In genomic region chr2:74658667-74659371, GRCm38 (mm10) we compare ENCODE assay signal across 10 mouse cellular contexts. TPM values are rescaled to one million over a fixed set of nuclear protein-coding genes. Genes with fewer than 3 reads are reported as not detected.
DNase-seq lines count a peak whose midpoint lies in the region; ATAC-seq lines count a peak whose summit lies in the region.
"Had no signal": no experiment of that assay in that cellular context is flagged by ENCODE, and none has a peak within 500 bp of the region (broad histone marks: within the 10 kb centered on the region; RNA-seq: fewer than 3 reads in every experiment).

No protein-coding gene starts in this region.

- no peak for ATAC-seq in liver, embryonic 11.5 days (replicated peaks; ENCODE audit: low FRiP score)
- no peak for ATAC-seq in embryonic facial prominence, embryonic 11.5 days (replicated peaks; ENCODE audit: insufficient number of reproducible peaks, low FRiP score, low TSS enrichment, low read depth)
- ATAC-seq in intestine, embryonic 16.5 days: no peak
- no peak for ATAC-seq in neural tube, embryonic 13.5 days (ENCODE audit: low read depth)
- ATAC-seq: Patski had no signal

- no peak overlapping the region for H3K4me2 ChIP-seq in liver, embryonic 11.5 days
- no peak overlapping the region for H3K4me2 ChIP-seq in embryonic facial prominence, embryonic 11.5 days (ENCODE audit: low read depth, low read length)
- 0 out of 2 replicates have a peak overlapping the region, but pooled peaks have one; percentile 3 for H3K4me2 ChIP-seq in intestine, embryonic 16.5 days (ENCODE audit: low read depth, low read length)
- H3K4me2 ChIP-seq in neural tube, embryonic 13.5 days: no peak overlapping the region

- peak; percentile 59 for DNase-seq in liver, embryonic 11.5 days (ENCODE audit: low spot score)
- DNase-seq in liver: no peak
- DNase-seq in embryonic facial prominence, embryonic 11.5 days (ENCODE audit: low spot score): peak; percentile 45
- DNase-seq in left cerebral cortex, adult 8-10 months (ENCODE audit: low spot score in 2 of 2): no peak
- DNase-seq in right cerebral cortex, postnatal 10 days (ENCODE audit: low spot score in 2 of 2): no peak
- DNase-seq: lung, postnatal 36 days had no signal

- no peaks in the 10 kb centered on the region for H3K36me3 ChIP-seq in liver, embryonic 11.5 days (ENCODE audit: control insufficient read depth, insufficient read depth, low read length)
- no peaks in the 10 kb centered on the region for H3K36me3 ChIP-seq in embryonic facial prominence, embryonic 11.5 days (replicated peaks; ENCODE audit: control insufficient read depth, insufficient read depth, low read depth, low read length)
- no peaks in the 10 kb centered on the region for H3K36me3 ChIP-seq in intestine, embryonic 16.5 days (ENCODE audit: control insufficient read depth, insufficient read depth, low read length)
- no peaks in the 10 kb centered on the region for H3K36me3 ChIP-seq in neural tube, embryonic 13.5 days

- H3K9ac ChIP-seq in liver, embryonic 11.5 days (ENCODE audit: low read depth, low read length): no peak overlapping the region
- no peak overlapping the region for H3K9ac ChIP-seq in embryonic facial prominence, embryonic 11.5 days (replicated peaks; ENCODE audit: low read length)
- no peak overlapping the region for H3K9ac ChIP-seq in intestine, embryonic 16.5 days (ENCODE audit: low read depth, low read length)
- 0 out of 2 replicates have a peak overlapping the region, but pooled peaks have one; percentile 12 for H3K9ac ChIP-seq in neural tube, embryonic 13.5 days

- no peak overlapping the region for H3K27ac ChIP-seq in liver, embryonic 11.5 days (ENCODE audit: low read depth, low read length)
- no peak overlapping the region for H3K27ac ChIP-seq in embryonic facial prominence, embryonic 11.5 days (replicated peaks; ENCODE audit: low read depth, low read length)
- no peak overlapping the region for H3K27ac ChIP-seq in intestine, embryonic 16.5 days (ENCODE audit: low read length)
- 0 out of 2 replicates have a peak overlapping the region, but pooled peaks have one; percentile 0 for H3K27ac ChIP-seq in neural tube, embryonic 13.5 days (replicated peaks)
- H3K27ac ChIP-seq: layer of hippocampus, adult 2 months had no signal

- H3K9me3 ChIP-seq in liver, embryonic 11.5 days (ENCODE audit: control insufficient read depth, low read length): no peaks in the 10 kb centered on the region
- no peaks in the 10 kb centered on the region for H3K9me3 ChIP-seq in embryonic facial prominence, embryonic 11.5 days (replicated peaks; ENCODE audit: control insufficient read depth, low read length)
- H3K9me3 ChIP-seq in intestine, embryonic 16.5 days (ENCODE audit: control insufficient read depth, low read length): no peaks in the 10 kb centered on the region
- no peaks in the 10 kb centered on the region for H3K9me3 ChIP-seq in neural tube, embryonic 13.5 days

- H3K4me1 ChIP-seq in liver, embryonic 11.5 days (replicated peaks; ENCODE audit: control insufficient read depth, insufficient read depth, low read length): peaks cover 6% of the 10 kb centered on the region; the same call in 1 of the 2 replicates
- H3K4me1 ChIP-seq in embryonic facial prominence, embryonic 11.5 days (ENCODE audit: control insufficient read depth, insufficient read depth, low read length): no peaks in the 10 kb centered on the region; the same call in 1 of the 2 replicates
- no peaks in the 10 kb centered on the region; the same call in 1 of the 2 replicates for H3K4me1 ChIP-seq in intestine, embryonic 16.5 days (ENCODE audit: control insufficient read depth, insufficient read depth, low read length)
- peaks cover 19% of the 10 kb centered on the region for H3K4me1 ChIP-seq in neural tube, embryonic 13.5 days (replicated peaks)

- WGBS in liver, embryonic 11.5 days: 1% methylated on average over 47 of the region's 47 CpGs
- under 1% methylated on average over 47 of the region's 47 CpGs for WGBS in embryonic facial prominence, embryonic 11.5 days
- 1% methylated on average over 47 of the region's 47 CpGs for WGBS in intestine, embryonic 16.5 days
- WGBS in neural tube, embryonic 13.5 days: under 1% methylated on average over 47 of the region's 47 CpGs

- peaks cover 99% of the 10 kb centered on the region for H3K27me3 ChIP-seq in liver, embryonic 11.5 days (replicated peaks; ENCODE audit: control insufficient read depth, insufficient read depth, low read length)
- H3K27me3 ChIP-seq in embryonic facial prominence, embryonic 11.5 days (ENCODE audit: control insufficient read depth, insufficient read depth, low read length): peaks cover 76% of the 10 kb centered on the region
- H3K27me3 ChIP-seq in intestine, embryonic 16.5 days (replicated peaks; ENCODE audit: control insufficient read depth, insufficient read depth, low read length): peaks cover 70% of the 10 kb centered on the region
- H3K27me3 ChIP-seq in neural tube, embryonic 13.5 days: peaks cover 98% of the 10 kb centered on the region

- no peak overlapping the region for H3K4me3 ChIP-seq in liver, embryonic 11.5 days (ENCODE audit: low read depth, low read length)
- H3K4me3 ChIP-seq in embryonic facial prominence, embryonic 11.5 days (ENCODE audit: low read depth, low read length): no peak overlapping the region
- H3K4me3 ChIP-seq in intestine, embryonic 16.5 days (ENCODE audit: low read length): no peak overlapping the region
- peak overlapping the region; percentile 18 for H3K4me3 ChIP-seq in neural tube, embryonic 13.5 days
- H3K4me3 ChIP-seq: layer of hippocampus, adult 2 months had no signal

RNA-seq across cellular contexts. Expression of gene Evx2, which starts 0.5 kb away (rescaled TPM):
- polyA plus RNA-seq in liver, embryonic 11.5 days (2014; fragmentation: Nextera tagmentation; extraction: Ambion mirVana): 0.12 TPM in 1 of 2 replicates, not detected in the other
- polyA plus RNA-seq in embryonic facial prominence, embryonic 11.5 days (2014; fragmentation: Nextera tagmentation; extraction: Ambion mirVana): 0.08 and 0.10 TPM in 2 replicates
- 0.05 TPM in 1 of 2 replicates, not detected in the other for polyA plus RNA-seq in intestine, embryonic 16.5 days (2015; fragmentation: Nextera tagmentation; extraction: Ambion mirVana)
- 0.43 and 0.67 TPM in 2 replicates for polyA plus RNA-seq in neural tube, embryonic 13.5 days (2015; fragmentation: Nextera tagmentation; extraction: Ambion mirVana)
- total RNA-seq in left cerebral cortex, adult 8-10 months (2022): not detected
- total RNA-seq: layer of hippocampus, adult 2 months had no signal
- polyA plus RNA-seq: Patski had no signal

RNA-seq across cellular contexts. Expression of gene Hoxd13, which starts 9.3 kb away (rescaled TPM):
- polyA plus RNA-seq in liver, embryonic 11.5 days (2014; fragmentation: Nextera tagmentation; extraction: Ambion mirVana): 0.06 and 0.45 TPM in 2 replicates
- not detected in 2 replicates for polyA plus RNA-seq in embryonic facial prominence, embryonic 11.5 days (2014; fragmentation: Nextera tagmentation; extraction: Ambion mirVana)
- polyA plus RNA-seq in intestine, embryonic 16.5 days (2015; fragmentation: Nextera tagmentation; extraction: Ambion mirVana): 0.18 and 0.32 TPM in 2 replicates
- polyA plus RNA-seq in neural tube, embryonic 13.5 days (2015; fragmentation: Nextera tagmentation; extraction: Ambion mirVana): 0.10 and 0.19 TPM in 2 replicates
- total RNA-seq in left cerebral cortex, adult 8-10 months (2022): not detected
- total RNA-seq: layer of hippocampus, adult 2 months had no signal
- polyA plus RNA-seq: Patski had no signal

RNA-seq across cellular contexts. Expression of gene Hoxd12, which starts 16.0 kb away (rescaled TPM):
- polyA plus RNA-seq in liver, embryonic 11.5 days (2014; fragmentation: Nextera tagmentation; extraction: Ambion mirVana): 0.12 and 0.49 TPM in 2 replicates
- polyA plus RNA-seq in embryonic facial prominence, embryonic 11.5 days (2014; fragmentation: Nextera tagmentation; extraction: Ambion mirVana): not detected in 2 replicates
- 0.32 and 0.60 TPM in 2 replicates for polyA plus RNA-seq in intestine, embryonic 16.5 days (2015; fragmentation: Nextera tagmentation; extraction: Ambion mirVana)
- polyA plus RNA-seq in neural tube, embryonic 13.5 days (2015; fragmentation: Nextera tagmentation; extraction: Ambion mirVana): 0.50 and 1.7 TPM in 2 replicates
- total RNA-seq in left cerebral cortex, adult 8-10 months (2022): not detected
- total RNA-seq: layer of hippocampus, adult 2 months had no signal
- polyA plus RNA-seq: Patski had no signal

RNA-seq across cellular contexts. Expression of gene Hoxd11, which starts 20.5 kb away (rescaled TPM):
- polyA plus RNA-seq in liver, embryonic 11.5 days (2014; fragmentation: Nextera tagmentation; extraction: Ambion mirVana): 0.14 and 0.44 TPM in 2 replicates
- polyA plus RNA-seq in embryonic facial prominence, embryonic 11.5 days (2014; fragmentation: Nextera tagmentation; extraction: Ambion mirVana): not detected in 2 replicates
- 0.69 and 1.1 TPM in 2 replicates for polyA plus RNA-seq in intestine, embryonic 16.5 days (2015; fragmentation: Nextera tagmentation; extraction: Ambion mirVana)
- 4.0 and 6.5 TPM in 2 replicates for polyA plus RNA-seq in neural tube, embryonic 13.5 days (2015; fragmentation: Nextera tagmentation; extraction: Ambion mirVana)
- not detected for total RNA-seq in left cerebral cortex, adult 8-10 months (2022)
- total RNA-seq: layer of hippocampus, adult 2 months had no signal
- polyA plus RNA-seq: Patski had no signal

RNA-seq across cellular contexts. Expression of gene Hoxd10, which starts 32.9 kb away (rescaled TPM):
- polyA plus RNA-seq in liver, embryonic 11.5 days (2014; fragmentation: Nextera tagmentation; extraction: Ambion mirVana): 0.09 and 0.30 TPM in 2 replicates
- polyA plus RNA-seq in embryonic facial prominence, embryonic 11.5 days (2014; fragmentation: Nextera tagmentation; extraction: Ambion mirVana): not detected in 2 replicates
- 3.7 and 4.4 TPM in 2 replicates for polyA plus RNA-seq in intestine, embryonic 16.5 days (2015; fragmentation: Nextera tagmentation; extraction: Ambion mirVana)
- 87.2 and 132 TPM in 2 replicates for polyA plus RNA-seq in neural tube, embryonic 13.5 days (2015; fragmentation: Nextera tagmentation; extraction: Ambion mirVana)
- total RNA-seq in left cerebral cortex, adult 8-10 months (2022): not detected
- total RNA-seq: layer of hippocampus, adult 2 months had no signal

Comparison
In these comparisons a context has a peak if more than half of its experiments do, and no peak if none do; other contexts are left out.
1. DNase-seq: peak in liver, embryonic 11.5 days (single experiment) and embryonic facial prominence, embryonic 11.5 days (single experiment); none in liver (single experiment), left cerebral cortex, adult 8-10 months (0 of 2) and right cerebral cortex, postnatal 10 days (0 of 2).